Mouse (Mus musculus) adrenal gland, adult 18-20 months (tissue): ENCODE results near the gene Gm10073. TPM values are rescaled to one million over a fixed set of nuclear protein-coding genes. Genes with fewer than 3 reads are reported as not detected.
"Not testable (repeated sequence)": the region's sequence is repeated elsewhere in the genome, so short reads cannot be mapped to it uniquely, and the experiment has no call there.

Experiments
- DNase-seq, 2 experiments: peaks; one replicate each; pipeline ENCODE4 v3.0.0; 2021 to 2022; ENCODE audit warnings: low spot score in 2 of 2
- total RNA-seq, 2 experiments: library from RNA; stranded (reverse); gene quantifications; 1 replicate in 1 of 2; 2 replicates in 1 of 2; pipeline ENCODE4 v1.2.3; 2021

Gene Gm10073
- total RNA-seq, 2 experiments from 2014 or later, result 116 to 132 TPM

DNA sequence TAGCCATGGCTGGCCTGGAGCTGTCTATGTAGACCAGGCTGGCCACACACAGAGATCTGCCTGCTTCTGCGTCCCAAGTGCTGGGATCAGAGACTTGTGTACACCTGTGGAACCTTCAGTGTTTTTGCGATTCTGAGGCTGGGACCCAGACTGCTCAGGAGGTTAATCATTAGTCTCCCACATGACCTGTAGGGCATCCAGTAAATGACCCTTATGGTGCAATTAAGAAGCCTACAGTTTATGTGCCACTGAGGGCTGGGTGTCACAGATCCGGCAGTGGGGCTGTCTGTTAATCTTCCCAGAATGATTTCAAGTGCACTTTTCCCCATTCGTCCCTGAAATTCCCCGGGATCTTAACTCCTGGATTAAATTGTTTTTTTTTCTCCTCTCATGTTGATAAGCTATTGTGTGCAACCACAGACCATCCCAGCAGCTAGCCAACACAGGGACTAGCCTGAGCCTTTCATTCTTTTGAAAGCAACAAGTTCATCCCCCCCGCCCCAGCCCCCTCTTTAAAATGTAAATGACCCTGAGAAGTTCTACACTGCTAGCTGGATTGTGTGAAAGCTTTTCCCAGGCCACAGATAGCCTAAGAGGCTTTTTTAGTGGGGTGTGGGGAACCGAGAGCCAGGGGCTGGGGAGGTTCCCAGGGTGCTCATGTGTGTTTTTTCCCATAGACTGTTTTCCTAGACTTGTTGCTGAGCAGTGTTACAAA, 26.2 kb upstream of the Gm10073 start:
- DNase-seq, result no peak

DNA sequence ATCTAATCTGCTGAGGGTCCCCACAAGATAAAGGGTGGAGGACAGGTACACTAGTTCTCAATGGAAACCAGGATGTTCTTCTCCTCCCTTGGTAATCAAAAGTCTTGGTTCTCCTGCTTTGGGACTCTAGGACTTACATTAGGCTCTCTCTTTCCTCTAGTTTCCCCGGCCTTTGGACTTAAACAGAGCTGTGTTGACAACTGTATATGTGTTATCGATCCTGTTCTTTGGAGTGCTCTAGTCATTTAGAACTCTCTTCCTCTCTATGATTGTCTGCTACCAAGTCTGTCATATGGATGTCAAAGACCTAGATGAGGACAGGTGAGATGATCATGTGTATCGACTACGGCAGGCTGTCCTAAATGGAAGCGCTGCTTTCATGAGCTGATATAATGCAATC, 23.8 kb upstream of the Gm10073 start:
- DNase-seq, result no peak

DNA sequence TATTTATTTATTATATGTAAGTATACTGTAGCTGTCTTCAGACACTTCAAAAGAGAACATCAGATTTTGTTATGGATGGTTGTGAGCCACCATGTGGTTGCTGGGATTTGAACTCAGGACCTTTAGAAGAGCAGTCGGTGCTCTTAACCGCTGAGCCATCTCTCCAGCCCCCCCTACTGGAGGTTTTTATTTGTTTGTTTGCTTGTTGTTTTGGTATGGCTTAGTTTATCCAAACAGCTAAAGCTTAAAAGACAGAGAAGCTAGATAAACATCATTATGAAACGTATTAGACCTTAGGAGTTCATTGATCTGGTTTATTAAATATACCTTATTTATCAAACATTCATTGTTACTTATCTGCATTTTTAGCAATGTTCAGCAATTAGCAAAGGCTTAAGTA, 22.4 kb upstream of the Gm10073 start:
- not testable (repeated sequence) for DNase-seq

DNA sequence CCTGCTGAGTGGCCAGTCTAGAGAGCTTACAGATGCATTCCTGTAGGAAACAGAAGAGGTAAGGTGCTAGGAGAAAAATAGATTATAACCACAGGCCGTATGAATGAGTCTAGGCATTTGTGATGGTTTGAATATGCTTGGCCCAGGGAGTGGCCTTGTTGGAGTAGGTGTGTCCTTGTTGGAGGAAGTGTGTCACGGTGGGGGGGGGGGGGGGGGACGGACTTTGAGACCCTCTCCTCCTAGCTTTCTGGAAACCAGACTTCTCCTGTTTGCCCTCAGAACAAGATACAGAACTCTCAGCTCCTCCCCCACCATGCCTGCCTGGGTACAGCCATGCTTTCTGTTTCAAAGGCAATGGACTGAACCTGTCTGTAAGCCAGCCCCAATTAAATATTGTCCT, 19.2 kb upstream of the Gm10073 start:
- DNase-seq, result no peak

DNA sequence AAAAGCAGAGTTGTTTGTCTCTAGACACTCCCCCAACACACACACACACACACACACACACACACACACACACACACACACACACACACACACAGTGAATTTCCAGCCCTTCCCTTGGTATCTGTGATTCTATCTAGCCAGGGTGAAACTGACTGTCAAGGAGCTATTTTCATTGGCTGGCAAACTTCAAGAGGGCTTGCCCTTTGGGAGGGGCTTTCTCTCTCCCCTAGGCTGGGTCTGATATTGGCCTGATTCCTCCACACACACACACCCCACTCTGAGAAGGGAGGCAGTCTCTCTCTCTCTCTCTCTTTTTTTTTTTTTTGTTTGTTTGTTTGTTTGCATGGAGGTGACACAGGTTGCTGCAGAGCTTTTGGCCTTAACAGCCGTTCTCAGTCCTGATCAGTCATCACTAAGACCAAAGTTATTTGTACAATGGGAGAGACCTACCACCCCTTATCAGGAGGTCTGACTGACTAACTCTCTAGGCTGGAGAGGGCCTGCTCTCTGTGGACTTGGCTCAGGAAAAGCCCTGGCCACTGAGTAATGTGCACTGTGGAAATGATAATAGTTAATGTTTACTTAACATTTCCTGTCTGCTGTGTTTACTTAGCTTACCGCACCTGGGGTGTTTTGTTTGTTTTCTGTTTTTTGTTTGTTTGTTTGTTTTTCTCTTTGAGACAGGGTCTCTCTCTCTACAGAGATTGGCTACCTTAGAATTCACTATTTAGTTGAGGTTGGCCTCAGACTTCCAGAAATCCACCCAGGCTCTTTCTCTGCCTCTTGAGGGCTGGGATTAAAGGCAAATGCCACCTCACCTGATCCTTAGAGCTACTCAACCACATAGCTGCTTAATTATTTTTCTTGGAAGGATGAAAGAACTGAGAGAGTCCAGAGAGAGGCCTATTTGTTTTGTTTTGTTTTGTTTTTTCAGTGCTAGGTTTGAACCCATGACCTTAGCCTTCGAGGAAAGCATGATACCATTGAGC, 15.5 kb upstream of the Gm10073 start:
- no peak for DNase-seq

DNA sequence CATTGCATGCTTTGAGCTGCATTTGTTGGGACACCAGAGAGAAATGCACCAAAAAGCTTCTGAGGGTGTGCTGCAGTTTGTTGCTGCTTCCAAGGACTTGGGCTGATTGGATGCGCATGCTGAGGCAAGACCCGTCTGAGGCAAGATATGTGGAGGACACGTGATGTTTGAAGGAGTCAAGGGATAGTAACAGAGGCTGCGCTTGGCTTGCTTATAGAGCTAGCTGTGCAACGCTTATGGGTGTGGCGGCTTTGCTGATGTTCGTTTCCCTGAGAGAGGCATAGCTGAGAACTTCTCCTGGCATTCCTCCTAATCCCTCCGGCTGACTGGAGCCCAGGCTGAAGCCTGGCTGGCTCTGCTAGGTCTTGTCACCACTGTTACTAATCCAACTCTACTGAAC, 13.6 kb upstream of the Gm10073 start:
- no peak for DNase-seq

DNA sequence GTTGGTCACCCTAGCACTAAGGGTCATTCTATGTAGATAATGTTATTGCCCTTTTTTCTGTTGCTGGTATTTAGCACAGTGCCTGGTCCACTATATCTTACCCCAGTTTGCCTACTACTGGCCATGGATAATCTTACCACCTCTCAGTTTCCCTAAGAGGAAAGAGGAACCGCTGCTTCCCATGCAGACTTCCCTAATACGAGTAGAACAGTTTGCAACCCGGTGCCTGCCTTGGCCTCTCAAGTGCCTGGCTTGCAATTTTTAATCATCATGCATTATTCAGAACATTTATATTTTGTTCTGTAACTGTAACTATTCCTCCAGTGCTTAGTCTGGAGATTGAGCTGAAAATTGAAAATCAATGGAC, 12.4 kb upstream of the Gm10073 start:
- no peak for DNase-seq

DNA sequence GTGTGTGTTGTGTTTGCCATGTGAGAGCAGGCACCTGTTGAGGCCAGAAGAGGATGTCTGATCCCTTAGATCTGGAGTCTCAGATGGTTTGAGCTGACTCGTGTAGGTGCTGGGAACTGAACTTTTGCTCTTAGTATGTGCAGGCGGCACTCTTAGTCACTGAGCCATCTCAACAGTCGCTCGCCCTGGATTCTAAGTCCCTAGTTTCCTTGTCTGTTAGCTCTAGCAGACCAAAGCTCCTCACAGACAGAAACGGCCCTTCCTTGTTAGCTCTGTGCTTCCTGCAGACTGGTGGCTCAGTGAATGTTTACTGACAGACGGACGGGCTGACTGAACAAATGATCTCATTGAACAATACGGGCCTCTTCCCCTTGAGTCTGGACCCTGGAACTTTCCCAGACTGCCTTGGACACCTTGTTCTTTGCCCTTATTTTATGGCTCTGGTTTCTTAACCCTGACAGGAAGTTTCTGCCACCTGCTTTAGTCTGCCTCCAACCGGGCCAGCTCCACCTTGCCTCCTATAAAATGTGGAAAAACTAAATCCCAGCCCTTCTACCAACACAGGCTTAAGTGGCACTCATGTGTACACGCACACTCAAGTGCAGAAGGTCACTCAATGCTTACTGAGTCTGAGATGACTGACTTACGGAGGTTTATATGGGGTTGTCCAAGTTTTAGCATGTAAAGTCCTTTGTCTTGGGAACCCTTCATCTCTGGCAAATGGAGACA, 11.8 kb upstream of the Gm10073 start:
- DNase-seq, result no peak

DNA sequence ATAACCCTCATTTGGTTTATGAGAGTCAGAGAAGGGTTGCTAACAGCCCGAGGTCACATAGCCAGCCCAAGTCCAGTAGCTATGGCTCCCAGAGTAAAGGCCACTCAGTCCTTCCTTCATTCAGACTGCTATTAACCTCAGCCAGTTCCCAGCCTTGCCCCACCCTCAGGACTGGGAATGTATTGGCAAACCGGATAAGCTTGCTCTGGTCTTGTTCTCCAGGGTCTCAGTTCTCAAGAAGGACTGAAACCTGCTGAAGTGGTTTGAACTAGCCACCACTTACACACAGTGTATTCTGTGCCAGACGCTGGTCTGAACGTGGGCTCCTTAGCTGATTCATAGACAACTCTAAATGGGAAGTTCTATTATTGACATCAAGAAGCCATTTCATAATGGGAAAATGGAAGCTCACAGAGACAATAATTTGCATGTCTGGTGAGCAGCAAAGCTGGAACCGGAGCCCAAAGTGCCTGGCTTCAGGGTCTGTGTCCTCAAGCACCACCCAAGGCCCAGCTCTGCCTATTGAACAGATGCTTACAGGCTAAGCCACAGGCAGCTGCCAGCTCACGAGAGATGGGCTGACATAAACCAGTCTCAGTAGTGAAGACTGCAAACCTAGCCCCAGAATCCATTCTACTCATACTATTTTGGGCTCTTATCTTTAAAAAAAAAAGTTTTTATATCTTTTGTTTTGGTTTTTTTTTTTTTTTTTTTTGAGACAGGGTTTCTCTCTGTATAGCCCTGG, 8.3 kb upstream of the Gm10073 start:
- DNase-seq, result no peak

DNA sequence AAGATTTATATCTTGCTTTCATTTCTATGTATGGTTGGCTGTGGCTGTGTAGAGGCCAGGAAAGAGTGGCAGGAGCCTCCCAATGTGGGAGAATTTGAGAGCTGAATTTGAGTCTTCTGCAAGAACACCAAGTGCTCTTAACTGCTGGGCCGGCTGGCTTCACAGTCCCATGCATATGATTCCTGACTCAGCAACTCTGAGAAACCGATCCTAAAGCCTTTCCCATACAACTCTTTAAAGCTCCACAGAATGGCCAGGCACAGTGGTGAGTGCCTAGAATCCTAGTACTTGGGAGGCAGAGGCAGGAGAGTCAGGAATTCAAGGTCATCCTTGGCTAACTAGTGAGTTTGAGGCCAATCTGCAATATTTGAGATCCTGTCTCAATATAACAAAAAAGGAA, 6.2 kb upstream of the Gm10073 start:
- no peak for DNase-seq

DNA sequence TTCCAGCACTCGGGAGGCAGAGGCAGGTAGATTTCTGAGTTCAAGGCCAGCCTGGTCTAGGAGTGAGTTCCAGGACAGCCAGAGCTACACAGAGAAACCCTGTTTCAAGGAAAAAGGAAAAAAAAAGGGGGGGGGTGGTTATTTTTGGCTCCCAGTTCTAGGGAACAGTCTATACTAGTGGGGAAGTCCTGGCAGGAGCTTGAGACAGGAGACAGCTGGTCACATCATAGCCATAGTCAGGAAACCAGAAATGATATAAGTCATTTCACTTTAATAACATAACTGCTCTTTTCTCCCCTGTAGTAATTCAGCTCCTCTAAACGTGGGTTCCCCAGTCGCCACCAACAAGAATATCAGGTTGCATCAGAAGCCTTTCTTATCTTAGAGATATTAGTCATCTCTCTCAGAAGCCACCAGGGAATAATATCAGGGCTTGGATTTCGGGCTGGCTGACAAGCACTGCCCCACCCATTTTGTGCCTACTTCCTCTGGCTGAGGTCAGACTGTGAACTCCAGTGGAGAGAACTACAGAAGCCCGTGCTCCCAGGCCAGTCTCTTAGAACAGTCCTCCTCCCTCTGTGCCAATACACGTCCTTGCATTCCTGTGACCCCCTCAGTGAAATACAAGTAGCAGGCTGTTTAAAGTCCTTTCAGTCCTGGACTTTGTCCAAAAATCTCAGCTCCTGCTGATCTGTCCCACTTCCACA, 3.7 kb upstream of the Gm10073 start:
- DNase-seq, result peak in 1 of 2 experiments; percentile 11

DNA sequence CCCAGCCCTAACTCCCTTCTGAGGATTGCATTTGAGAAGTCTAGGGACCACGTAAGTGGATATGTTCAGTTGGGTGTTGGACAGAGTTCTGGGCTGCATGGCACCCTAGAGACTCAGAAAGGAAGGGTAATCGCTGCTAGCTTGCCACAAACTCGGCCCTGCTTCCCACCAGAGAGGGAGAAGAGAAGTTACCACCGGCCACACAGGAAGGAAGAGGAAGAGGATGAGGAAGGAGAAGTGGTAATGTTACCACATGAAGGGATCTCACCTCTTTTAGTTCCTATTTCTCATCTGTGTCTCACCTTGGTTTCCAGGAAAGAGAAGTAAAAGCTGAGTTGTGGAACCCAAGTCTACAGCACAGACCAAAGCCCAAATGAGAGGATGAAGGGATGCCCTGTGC, 1.0 kb upstream of the Gm10073 start:
- DNase-seq, result no peak

DNA sequence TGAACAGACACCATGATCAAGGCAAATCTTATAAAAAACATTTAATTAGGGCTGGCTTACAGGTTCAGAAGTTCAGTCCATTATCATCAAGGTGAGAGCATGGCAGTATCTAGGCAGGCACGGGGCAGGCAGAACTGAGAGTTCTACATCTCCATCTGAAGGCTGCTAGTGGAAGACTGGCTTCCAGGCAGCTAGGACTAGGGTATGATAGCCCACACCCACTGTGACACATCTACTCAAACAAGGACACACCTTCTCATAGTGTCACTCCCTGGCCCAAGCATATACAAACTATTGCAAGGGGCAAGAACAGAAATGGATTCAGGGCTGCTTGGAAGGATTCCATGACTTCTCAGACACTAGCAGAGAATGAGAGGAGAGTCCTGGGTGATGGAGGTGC, 1.1 kb downstream of the Gm10073 start:
- DNase-seq, result not testable (repeated sequence)

DNA sequence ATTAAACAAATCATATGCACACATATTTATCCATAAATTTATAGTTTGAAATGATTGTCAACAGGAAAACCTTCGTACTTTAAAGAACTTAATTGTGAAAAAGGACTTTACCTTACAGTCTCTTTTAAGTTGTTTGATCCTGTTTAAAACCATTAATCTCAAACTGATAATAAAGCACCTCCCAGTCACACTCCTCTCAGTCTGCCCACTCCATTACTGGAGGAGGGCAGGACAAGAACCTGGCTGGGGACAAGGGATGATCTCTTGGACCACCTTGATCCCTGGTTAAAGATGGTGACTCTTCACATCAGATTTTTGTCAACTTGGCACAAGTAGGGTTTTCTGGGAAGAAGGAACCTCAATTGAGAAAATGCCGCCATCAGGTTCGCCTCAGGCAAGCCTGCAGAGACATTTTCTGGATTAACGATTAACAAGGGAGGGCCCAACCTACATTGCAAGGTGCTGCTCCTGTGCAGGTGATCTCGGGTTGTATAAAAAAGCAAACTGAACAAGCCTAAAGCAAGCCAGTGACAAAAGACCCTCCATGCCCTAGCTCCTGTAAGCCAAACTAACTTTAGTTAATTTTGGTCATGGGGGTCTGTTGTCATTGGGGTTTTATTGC, 1.6 kb downstream of the Gm10073 start:
- no peak for DNase-seq

DNA sequence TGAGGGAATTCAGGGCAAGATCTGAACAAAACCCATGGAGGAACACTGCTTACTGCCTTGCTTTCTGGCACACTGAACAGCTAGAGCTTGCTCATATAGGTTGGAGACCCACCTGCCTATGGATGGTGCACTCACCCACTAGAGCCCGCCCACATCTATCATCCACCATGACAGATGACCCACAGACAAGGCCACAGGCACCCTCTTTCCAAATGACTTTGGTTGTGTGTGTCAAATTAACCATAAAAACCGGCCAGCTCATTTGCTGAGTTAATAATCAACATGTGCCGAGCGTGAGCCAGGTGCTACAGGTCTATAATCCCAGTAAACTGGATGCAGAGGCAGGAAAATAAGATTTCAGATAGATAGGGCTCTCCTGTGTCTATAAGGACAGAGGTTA, 2.9 kb downstream of the Gm10073 start:
- no peak for DNase-seq

DNA sequence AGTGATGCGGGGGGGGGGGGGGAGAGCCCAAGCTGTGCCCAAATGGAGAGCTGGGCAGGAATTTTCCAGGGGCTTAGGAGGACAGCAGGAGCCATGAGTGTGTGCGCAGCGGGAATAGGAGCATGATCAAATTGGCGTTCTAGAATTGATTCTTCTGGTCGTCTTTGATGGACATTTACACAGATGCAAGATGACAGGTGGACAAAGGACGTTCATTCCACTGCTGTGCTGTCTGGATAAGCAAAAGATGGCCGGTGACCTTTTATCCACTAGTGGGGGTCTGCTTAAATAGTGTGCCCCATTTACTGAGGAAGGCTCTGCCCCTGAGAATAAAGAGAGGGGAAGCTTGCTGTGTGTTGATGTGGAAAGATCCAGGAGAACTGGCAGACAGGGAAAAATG, 4.3 kb downstream of the Gm10073 start:
- no peak for DNase-seq

DNA sequence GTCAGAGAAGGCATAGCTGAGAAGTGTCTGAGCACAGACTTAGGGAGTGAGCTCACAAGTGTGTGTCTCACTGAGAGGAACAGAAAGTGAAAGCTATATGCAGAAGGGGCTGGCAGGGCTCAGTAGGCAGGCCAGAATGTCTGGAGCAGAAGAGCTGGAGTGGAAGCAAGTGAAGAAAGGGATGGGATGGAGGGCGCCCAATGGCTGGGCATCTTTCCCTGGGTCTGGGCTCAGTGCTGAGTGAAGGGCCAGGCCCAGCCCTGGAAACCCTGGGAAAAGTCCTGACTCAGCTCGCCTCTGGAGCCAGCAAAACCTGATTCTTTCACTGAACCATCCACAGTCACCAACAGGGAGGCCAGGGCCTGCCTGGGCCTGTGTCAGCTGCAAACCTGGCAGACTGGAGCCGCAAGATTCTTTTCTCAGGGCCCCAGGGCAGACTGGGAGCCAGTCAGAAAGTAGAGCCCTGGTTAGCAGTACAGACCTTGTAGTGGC, 9.5 kb downstream of the Gm10073 start:
- no peak for DNase-seq

DNA sequence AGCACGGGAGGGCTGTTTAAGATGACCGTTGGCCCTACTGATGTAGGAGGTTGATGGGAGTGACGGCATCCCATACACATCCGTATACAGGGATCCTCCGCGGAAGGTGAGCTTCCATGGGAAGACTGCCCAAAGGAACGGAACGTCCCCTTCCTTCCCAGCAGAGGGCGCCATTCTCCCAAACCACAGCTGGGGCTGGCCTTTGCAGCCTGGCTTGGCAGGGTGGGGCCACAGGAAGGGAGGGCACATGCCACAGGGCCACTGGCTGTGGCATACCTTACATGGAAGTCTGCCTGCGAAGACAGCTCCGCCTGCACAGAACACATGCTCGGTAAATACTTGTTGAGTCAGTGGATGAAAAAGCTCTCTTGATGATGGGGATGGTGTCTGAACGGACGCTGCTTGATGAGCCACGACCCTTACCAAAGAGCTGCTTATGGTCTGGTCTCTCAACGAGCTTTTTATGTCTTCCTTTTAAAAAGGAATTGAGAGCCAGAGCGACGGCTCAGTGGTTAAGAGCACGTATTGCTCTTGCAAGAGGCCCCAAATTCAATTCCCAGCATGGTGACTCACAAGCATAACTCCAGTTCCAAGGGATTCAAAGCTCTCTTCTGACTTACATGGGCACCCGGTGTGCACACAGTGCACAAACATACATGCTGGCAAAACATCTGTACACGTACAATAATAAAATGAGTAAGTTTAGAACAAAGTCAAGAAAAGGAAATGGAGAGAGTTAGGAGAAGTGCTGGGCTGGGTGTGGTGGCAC, 12.0 kb downstream of the Gm10073 start:
- peak; percentile 73 to 75 for DNase-seq

DNA sequence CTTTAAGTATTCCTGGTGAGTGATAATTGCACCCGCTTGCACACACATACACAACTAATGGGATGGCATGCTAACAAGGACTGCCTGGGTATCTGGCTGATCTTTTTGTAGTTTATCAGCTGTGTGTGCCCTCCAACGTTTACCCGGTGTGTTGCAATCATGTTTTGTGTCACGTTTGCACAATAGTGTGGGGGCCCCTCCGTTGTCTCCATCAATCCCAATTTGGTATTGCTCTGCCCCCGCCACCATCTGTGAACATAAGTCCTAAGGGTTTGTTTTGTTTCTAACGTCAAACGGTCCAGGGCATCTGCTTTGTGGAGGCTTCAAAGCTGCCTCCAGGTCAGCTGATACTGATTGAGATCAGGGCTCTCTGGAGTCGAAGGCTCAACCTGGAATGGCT, 13.4 kb downstream of the Gm10073 start:
- DNase-seq, result no peak
